Mouse (Mus musculus): ENCODE results near the gene Pnpla2. TPM values are rescaled to one million over a fixed set of nuclear protein-coding genes. Genes with fewer than 3 reads are reported as not detected.
"Not testable (repeated sequence)": the region's sequence is repeated elsewhere in the genome, so short reads cannot be mapped to it uniquely, and the experiment has no call there.

Gene Pnpla2
- polyA plus RNA-seq, 1 experiment from 2014 or later = 14.9 TPM

DNA sequence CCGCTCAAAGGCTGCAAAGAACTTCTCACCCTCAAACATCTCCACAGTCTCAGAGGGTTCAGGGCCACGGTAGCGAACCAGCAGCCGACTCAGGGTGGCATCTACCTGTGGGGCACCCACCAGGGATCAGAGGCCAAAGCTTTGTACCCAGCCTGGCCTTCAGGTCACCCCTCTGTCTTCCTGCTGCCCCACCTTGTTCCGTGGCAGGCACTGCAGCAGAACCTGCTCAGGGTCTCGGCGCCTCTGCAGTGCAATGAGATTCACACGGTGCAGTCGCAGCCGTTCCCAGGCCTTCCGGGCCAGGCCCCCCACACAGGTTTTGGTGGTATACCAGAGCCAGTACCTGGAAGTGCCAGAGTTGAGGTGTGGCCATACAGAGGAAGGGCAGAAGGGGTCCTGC lies 15.2 kb upstream of the Pnpla2 start:
- Histone ChIP-seq H3K4me1 (replicated peaks) (peaks cover 55% of the 10 kb centered on the region), H3K27ac (no peak overlapping the region), H3K9ac (replicated peaks) (no peak overlapping the region; the same call in 1 of the 2 replicates), H3K9me3 (no peaks in the 10 kb centered on the region), H3K4me3 (replicated peaks) (no peak overlapping the region), H3K36me3 (peaks cover 45% of the 10 kb centered on the region), H3K27me3 (no peaks in the 10 kb centered on the region), H3K4me2 (no peak overlapping the region)
- 91% methylated on average over 11 of the region's 11 CpGs for WGBS
- ATAC-seq (ENCODE audit: insufficient number of reproducible peaks, insufficient read depth, low FRiP score, low TSS enrichment, low read depth) = no peak

DNA sequence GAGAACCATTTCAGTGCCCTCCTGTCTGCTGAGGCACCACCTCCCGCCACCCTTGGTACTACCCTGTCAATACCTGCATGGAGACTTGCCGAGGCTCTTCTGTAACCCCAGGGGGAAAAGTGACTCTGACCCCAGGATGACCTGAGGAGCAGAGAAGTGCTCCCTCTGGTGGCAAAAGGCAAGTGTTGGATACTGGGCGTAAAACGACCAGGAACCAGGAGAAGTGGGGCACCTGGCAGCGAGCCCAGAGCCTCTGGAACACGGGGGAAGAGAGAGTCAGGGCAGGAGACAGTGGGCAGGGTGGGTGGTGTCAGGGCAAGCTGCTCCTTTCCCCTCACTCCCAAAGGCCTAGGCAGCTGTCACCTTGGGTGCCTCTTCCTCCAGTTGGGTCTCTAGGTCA lies 14.4 kb upstream of the Pnpla2 start:
- H3K36me3 ChIP-seq = peaks cover 45% of the 10 kb centered on the region
- 28% methylated on average over 6 of the region's 6 CpGs for WGBS
- H3K4me1 ChIP-seq (replicated peaks) = peaks cover 47% of the 10 kb centered on the region
- ATAC-seq (ENCODE audit: insufficient number of reproducible peaks, insufficient read depth, low FRiP score, low TSS enrichment, low read depth) = no peak
- 0 out of 2 replicates have a peak overlapping the region, but pooled peaks have one; percentile 13 for H3K27ac ChIP-seq
- H3K4me2 ChIP-seq = no peak overlapping the region
- H3K27me3 ChIP-seq = no peaks in the 10 kb centered on the region
- no peak overlapping the region for H3K4me3 ChIP-seq (replicated peaks)
- H3K9me3 ChIP-seq = no peaks in the 10 kb centered on the region
- H3K9ac ChIP-seq (replicated peaks) = no peak overlapping the region

DNA sequence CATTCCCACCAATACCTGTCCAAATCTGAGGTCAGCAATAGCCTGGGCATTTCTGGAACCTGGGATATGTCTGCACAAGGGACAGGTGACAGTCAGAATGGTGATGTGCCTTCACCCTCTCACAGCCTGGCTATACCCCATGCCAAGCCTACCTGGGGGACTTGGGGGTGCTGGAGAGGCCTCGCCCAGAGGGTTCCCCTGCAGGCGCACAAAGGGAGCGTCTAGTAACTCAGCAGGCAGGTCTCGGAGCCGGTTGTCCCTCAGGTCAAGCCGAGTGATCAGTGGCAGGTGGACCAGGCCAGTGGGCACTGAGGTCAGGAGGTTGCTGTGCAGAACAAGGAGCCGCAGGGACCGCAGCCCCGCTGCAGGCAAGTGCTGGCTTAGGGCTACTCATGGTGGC lies 13.5 kb upstream of the Pnpla2 start:
- WGBS = 91% methylated on average over 9 of the region's 9 CpGs
- peaks cover 39% of the 10 kb centered on the region for H3K4me1 ChIP-seq (replicated peaks)
- 0 out of 2 replicates have a peak overlapping the region, but pooled peaks have one; percentile 32 for H3K9ac ChIP-seq (replicated peaks)
- H3K27me3 ChIP-seq = no peaks in the 10 kb centered on the region
- H3K4me2 ChIP-seq = no peak overlapping the region
- no peak for ATAC-seq (ENCODE audit: insufficient number of reproducible peaks, insufficient read depth, low FRiP score, low TSS enrichment, low read depth)
- no peak overlapping the region for H3K27ac ChIP-seq
- H3K36me3 ChIP-seq = peaks cover 45% of the 10 kb centered on the region
- H3K9me3 ChIP-seq = no peaks in the 10 kb centered on the region
- H3K4me3 ChIP-seq (replicated peaks) = no peak overlapping the region

- Histone ChIP-seq H3K4me2 (peak overlapping the region; percentile 88), H3K9ac (replicated peaks) (peak overlapping the region; percentile 68), H3K27ac (no peak overlapping the region), H3K4me1 (replicated peaks) (peaks cover 32% of the 10 kb centered on the region), H3K36me3 (peaks cover 45% of the 10 kb centered on the region), H3K9me3 (no peaks in the 10 kb centered on the region), H3K27me3 (no peaks in the 10 kb centered on the region), H3K4me3 (replicated peaks) (peak overlapping the region; percentile 48; the same call in 1 of the 2 replicates)
- 89% methylated on average over 13 of the region's 13 CpGs for WGBS
- ATAC-seq (ENCODE audit: insufficient number of reproducible peaks, insufficient read depth, low FRiP score, low TSS enrichment, low read depth) = no peak
Observed at GRCm38 (mm10) chr7:141442199-141442598, 12.8 kb upstream of the Pnpla2 start.

DNA sequence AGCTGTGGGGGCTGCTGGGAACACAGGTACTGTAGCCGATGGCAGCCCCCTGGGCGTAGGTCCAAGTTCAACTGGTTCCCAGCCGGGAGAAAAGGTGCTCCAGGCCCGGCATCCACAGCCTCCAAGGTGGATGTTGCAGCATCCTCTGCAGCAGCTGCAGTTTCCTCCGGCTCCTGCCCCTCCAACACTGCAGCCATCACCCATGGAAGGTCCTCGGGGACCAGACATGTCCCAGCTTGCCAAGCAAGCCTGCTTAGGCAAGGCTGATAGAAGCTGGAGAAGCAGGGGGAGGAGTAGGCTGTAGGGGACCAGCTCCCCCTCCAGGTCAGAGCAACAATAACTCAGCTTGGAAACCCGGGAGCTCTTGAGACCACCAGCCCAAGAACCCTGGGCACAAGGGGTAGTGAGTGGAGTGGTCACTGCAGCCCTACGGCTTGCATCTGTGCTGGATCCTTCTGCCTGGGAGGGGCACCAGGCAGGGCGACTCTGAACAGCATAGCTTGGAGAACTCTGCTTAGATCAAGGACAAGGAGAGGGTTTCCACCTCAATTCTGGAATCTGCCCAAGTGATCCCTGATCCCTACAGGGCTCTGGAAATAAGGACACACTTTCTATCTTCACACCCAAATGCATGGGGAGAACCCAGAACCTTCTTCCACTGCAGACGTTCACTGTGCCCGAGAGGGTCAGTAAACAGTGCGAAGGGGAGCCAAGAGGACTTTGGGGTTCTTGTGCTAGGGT lies 11.7 kb upstream of the Pnpla2 start:
- peaks cover 39% of the 10 kb centered on the region for H3K36me3 ChIP-seq
- H3K9ac ChIP-seq (replicated peaks) = peak overlapping the region; percentile 68
- ATAC-seq (ENCODE audit: insufficient number of reproducible peaks, insufficient read depth, low FRiP score, low TSS enrichment, low read depth) = peak; percentile 0; the same call in 1 of the 2 replicates
- 25% methylated on average over 12 of the region's 12 CpGs for WGBS
- peaks cover 34% of the 10 kb centered on the region for H3K4me1 ChIP-seq (replicated peaks)
- no peaks in the 10 kb centered on the region for H3K27me3 ChIP-seq
- peak overlapping the region; percentile 48 for H3K4me3 ChIP-seq (replicated peaks)
- H3K4me2 ChIP-seq = peak overlapping the region; percentile 88
- H3K27ac ChIP-seq = peak overlapping the region; percentile 78
- H3K9me3 ChIP-seq = no peaks in the 10 kb centered on the region

- peaks cover 39% of the 10 kb centered on the region for H3K4me1 ChIP-seq (replicated peaks)
- peak within 1 kb of the TSS; percentile 88 for H3K4me2 ChIP-seq
- peaks cover 39% of the 10 kb centered on the region for H3K36me3 ChIP-seq
- peak within 1 kb of the TSS; percentile 68 for H3K9ac ChIP-seq (replicated peaks)
- WGBS = under 1% methylated on average over 25 of the region's 25 CpGs
- no peaks in the 10 kb centered on the region for H3K27me3 ChIP-seq
- H3K27ac ChIP-seq = peak within 1 kb of the TSS; percentile 78
- H3K4me3 ChIP-seq (replicated peaks) = peak within 1 kb of the TSS; percentile 48
- H3K9me3 ChIP-seq = no peaks in the 10 kb centered on the region
- 0 out of 2 replicates have a peak, but pooled peaks have one; percentile 33 for ATAC-seq (ENCODE audit: insufficient number of reproducible peaks, insufficient read depth, low FRiP score, low TSS enrichment, low read depth)
Observed at GRCm38 (mm10) chr7:141443828-141444237, 11.2 kb upstream of the Pnpla2 start, which contains the start of gene Pidd1. Gene Pidd1, minus strand, starts transcription at chr7:141444025.

DNA sequence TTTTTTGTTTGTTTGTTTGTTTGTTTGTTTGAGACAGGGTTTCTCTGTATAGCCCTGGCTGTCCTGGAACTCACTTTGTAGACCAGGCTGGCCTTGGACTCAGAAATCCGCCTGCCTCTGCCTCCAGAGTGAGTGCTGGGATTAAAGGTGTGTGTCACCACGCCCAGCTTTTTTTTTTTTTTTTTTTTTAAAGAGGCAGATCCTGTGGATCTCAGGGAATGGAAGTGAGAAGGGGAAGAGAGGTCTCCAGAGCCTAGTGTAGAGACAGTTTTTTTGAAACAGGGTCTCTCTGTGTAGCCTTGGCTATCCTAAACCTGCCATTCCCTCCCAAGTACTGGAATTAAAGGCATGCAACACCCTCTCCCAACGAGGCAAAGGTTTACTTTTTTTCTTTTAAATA lies 8.6 kb upstream of the Pnpla2 start:
- not testable (repeated sequence) for H3K4me2 ChIP-seq; H3K9ac ChIP-seq (replicated peaks); H3K27ac ChIP-seq; H3K4me3 ChIP-seq (replicated peaks); ATAC-seq (ENCODE audit: insufficient number of reproducible peaks, insufficient read depth, low FRiP score, low TSS enrichment, low read depth); H3K27me3 ChIP-seq; H3K9me3 ChIP-seq
- 77% methylated on average over 3 of the region's 3 CpGs for WGBS
- H3K36me3 ChIP-seq = peaks cover 39% of the 10 kb centered on the region
- H3K4me1 ChIP-seq (replicated peaks) = peaks cover 33% of the 10 kb centered on the region

DNA sequence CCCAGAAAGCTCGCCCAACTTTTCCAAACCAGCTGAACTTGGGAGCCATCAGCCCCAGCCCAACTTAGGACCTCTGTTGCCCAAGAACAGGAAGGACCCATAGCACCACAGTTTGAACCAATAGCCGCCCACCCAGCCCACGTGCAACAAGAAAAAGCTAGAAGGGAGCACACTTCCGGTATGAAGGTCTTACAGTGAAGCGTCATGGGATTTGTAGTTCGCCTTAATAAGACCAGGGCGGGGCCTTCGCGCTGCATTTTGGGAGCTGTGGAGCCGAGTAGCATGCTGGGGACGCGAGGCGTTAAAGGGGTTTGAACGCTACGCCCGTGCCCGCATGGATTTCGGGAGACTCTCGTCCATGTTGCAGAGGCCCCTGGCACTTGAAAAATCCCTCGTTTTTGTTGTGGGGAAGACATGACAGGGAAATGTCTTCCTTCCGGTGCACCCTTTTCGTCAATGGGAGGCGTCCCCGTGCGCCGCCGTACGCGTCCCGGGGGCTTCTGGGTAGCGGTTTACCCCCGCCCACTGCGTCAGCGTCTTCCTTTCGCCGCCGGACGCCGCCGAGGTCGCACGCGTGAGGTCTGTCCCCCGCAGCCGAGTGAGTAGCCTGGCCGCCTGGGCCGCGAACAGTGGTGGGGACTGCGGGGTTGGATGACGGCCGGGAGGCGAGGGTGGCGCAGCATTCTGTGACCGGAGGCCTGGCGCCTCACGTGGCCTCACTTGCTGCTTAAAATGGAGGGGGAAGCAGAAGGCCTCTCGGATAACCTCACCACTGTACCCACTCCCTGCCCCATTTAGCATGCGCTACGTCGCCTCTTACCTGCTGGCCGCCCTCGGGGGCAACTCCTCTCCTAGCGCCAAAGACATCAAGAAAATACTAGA lies 7.6 kb upstream of the Pnpla2 start, which contains the start of gene Rplp2:
Gene Rplp2, plus strand, starts transcription at position 261 of the 882 bp plus-strand sequence.
- no peaks in the 10 kb centered on the region for H3K27me3 ChIP-seq
- H3K4me2 ChIP-seq = peak within 1 kb of the TSS; percentile 79
- under 1% methylated on average over 63 of the region's 63 CpGs for WGBS
- peaks cover 26% of the 10 kb centered on the region for H3K4me1 ChIP-seq (replicated peaks)
- ATAC-seq (ENCODE audit: insufficient number of reproducible peaks, insufficient read depth, low FRiP score, low TSS enrichment, low read depth) = peak; percentile 85
- H3K9ac ChIP-seq (replicated peaks) = peak within 1 kb of the TSS; percentile 95
- peak within 1 kb of the TSS; percentile 88 for H3K4me3 ChIP-seq (replicated peaks)
- H3K9me3 ChIP-seq = no peaks in the 10 kb centered on the region
- H3K36me3 ChIP-seq = peaks cover 40% of the 10 kb centered on the region
- peak within 1 kb of the TSS; percentile 64 for H3K27ac ChIP-seq

DNA sequence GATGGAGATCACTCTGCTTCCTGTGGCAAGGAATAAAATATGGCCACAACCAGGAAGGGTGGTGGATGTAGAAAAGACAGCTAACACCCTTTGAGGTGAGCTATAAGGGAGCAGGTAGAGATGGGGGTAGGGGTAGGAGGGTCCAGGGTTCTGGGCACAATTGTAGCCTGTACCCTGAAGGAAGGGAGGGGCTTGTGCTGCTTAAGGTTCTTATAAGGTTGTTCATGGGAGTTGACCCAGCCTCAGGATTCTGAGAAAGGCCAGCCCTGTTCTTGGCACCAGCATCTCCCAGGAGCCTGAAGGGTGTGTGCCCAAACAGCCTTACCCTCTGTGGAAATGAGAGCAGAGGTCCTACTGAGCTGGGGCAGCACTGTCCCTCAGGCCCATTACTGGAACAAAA lies 3.1 kb upstream of the Pnpla2 start:
- no peak overlapping the region for H3K9ac ChIP-seq (replicated peaks)
- H3K4me2 ChIP-seq = no peak overlapping the region
- peaks cover 24% of the 10 kb centered on the region for H3K4me1 ChIP-seq (replicated peaks)
- no peaks in the 10 kb centered on the region for H3K9me3 ChIP-seq
- H3K27ac ChIP-seq = no peak overlapping the region
- peaks cover 3% of the 10 kb centered on the region; the same call in 1 of the 2 replicates for H3K27me3 ChIP-seq
- peaks cover 41% of the 10 kb centered on the region for H3K36me3 ChIP-seq
- no peak overlapping the region for H3K4me3 ChIP-seq (replicated peaks)
- ATAC-seq (ENCODE audit: insufficient number of reproducible peaks, insufficient read depth, low FRiP score, low TSS enrichment, low read depth) = no peak

GRCm38 (mm10) chr7:141453636-141454035 lies 1.4 kb upstream of the Pnpla2 start:
- no peak for ATAC-seq (ENCODE audit: insufficient number of reproducible peaks, insufficient read depth, low FRiP score, low TSS enrichment, low read depth)
- 71% methylated on average over 2 of the region's 2 CpGs for WGBS
- Histone ChIP-seq H3K4me2 (no peak overlapping the region), H3K27ac (no peak overlapping the region), H3K4me1 (replicated peaks) (peaks cover 18% of the 10 kb centered on the region), H3K36me3 (peaks cover 38% of the 10 kb centered on the region), H3K27me3 (peaks cover 13% of the 10 kb centered on the region), H3K4me3 (replicated peaks) (no peak overlapping the region), H3K9ac (replicated peaks) (no peak overlapping the region), H3K9me3 (no peaks in the 10 kb centered on the region)

Measured in limb, embryonic 12.5 days (tissue).